Mouse (Mus musculus) embryonic facial prominence, embryonic 13.5 days (tissue): ENCODE measurements at regions not wholly inside any gene's neighbourhood (a gene's known extent, or its start where the extent isn't known, plus 50 kb on each side); places are given as distances from the start of the nearest gene placed in this dataset.

ENCODE experiments used
- ATAC-seq: fragments of 200-750 bp; cut with Nextera tagmentation; 2 replicates; pipeline ENCODE4 v1.8.0; 2017; ENCODE audit warnings: low read depth; ENCODE audit not compliant: insufficient number of reproducible peaks, insufficient read depth, low FRiP score, low TSS enrichment
- H3K27ac ChIP-seq: fragments of 300-500 bp; sonication (generic); 2 replicates; pipeline ENCODE4 v1.5.1; 2015; ENCODE audit warnings: moderate library complexity, mild to moderate bottlenecking, inconsistent platforms
- H3K27me3 ChIP-seq: fragments of 300-500 bp; sonication (generic); 2 replicates; pipeline ENCODE4 v1.6.1; 2015; ENCODE audit warnings: mild to moderate bottlenecking, inconsistent platforms
- H3K36me3 ChIP-seq: fragments of 300-500 bp; sonication (generic); 2 replicates; pipeline ENCODE4 v1.6.1; 2015; ENCODE audit warnings: mild to moderate bottlenecking, inconsistent platforms
- H3K4me1 ChIP-seq: fragments of 300-500 bp; sonication (generic); 2 replicates; pipeline ENCODE4 v1.6.1; 2015; ENCODE audit warnings: inconsistent platforms
- H3K4me2 ChIP-seq: fragments of 300-500 bp; sonication (generic); 2 replicates; pipeline ENCODE4 v1.6.1; 2015; ENCODE audit warnings: moderate library complexity, mild to moderate bottlenecking, inconsistent platforms
- H3K4me3 ChIP-seq: fragments of 300-500 bp; sonication (generic); 2 replicates; pipeline ENCODE4 v1.5.1; 2015; ENCODE audit warnings: mild to moderate bottlenecking, inconsistent platforms
- H3K9ac ChIP-seq: fragments of 300-500 bp; sonication (generic); 2 replicates; pipeline ENCODE4 v1.6.1; 2015; ENCODE audit warnings: mild to moderate bottlenecking, inconsistent platforms
- H3K9me3 ChIP-seq: fragments of 300-500 bp; sonication (generic); 2 replicates; pipeline ENCODE4 v1.6.1; 2016; ENCODE audit warnings: inconsistent platforms
- WGBS: fragments of 180-500 bp; shearing (Covaris S2); methylation state at CpG from one replicate; pipeline ENCODE4 v1.1.7; 2015; ENCODE audit warnings: mixed read lengths; 5-methylcytosine and 5-hydroxymethylcytosine counted together

- Histone ChIP-seq H3K4me2 (no peak overlapping the region), H3K36me3 (0 out of 2 replicates have a peak, but pooled peaks cover 3% of the 10 kb centered on the region), H3K27ac (no peak overlapping the region), H3K9ac (no peak overlapping the region), H3K9me3 (no peaks in the 10 kb centered on the region), H3K4me1 (0 out of 2 replicates have a peak, but pooled peaks cover 3% of the 10 kb centered on the region), H3K4me3 (no peak overlapping the region), H3K27me3 (no peaks in the 10 kb centered on the region)
- no peak for ATAC-seq
- WGBS, result 94% methylated on average over 21 of the region's 21 CpGs
Observed at GRCm38 (mm10) chr15:62218346-62219080, 1295.7 kb upstream of the A1bg start.

- WGBS, result 54% methylated on average over 8 of the region's 8 CpGs
- H3K9ac ChIP-seq, result no peak overlapping the region
- ATAC-seq, result no peak
- 0 out of 2 replicates have a peak, but pooled peaks cover 3% of the 10 kb centered on the region for H3K36me3 ChIP-seq
- H3K27ac ChIP-seq, result no peak overlapping the region
- no peak overlapping the region for H3K4me3 ChIP-seq
- no peaks in the 10 kb centered on the region for H3K27me3 ChIP-seq
- H3K9me3 ChIP-seq, result no peaks in the 10 kb centered on the region
- H3K4me2 ChIP-seq, result no peak overlapping the region
- 0 out of 2 replicates have a peak, but pooled peaks cover 3% of the 10 kb centered on the region for H3K4me1 ChIP-seq
Observed at GRCm38 (mm10) chr15:62216688-62217477, 1294.1 kb upstream of the A1bg start.

GRCm38 (mm10) chr15:62215616-62216398 is 1293.0 kb upstream of the A1bg start:
- Histone ChIP-seq H3K27me3 (no peaks in the 10 kb centered on the region), H3K27ac (no peak overlapping the region), H3K4me3 (no peak overlapping the region), H3K36me3 (0 out of 2 replicates have a peak, but pooled peaks cover 3% of the 10 kb centered on the region), H3K4me2 (no peak overlapping the region), H3K4me1 (0 out of 2 replicates have a peak, but pooled peaks cover 3% of the 10 kb centered on the region), H3K9me3 (no peaks in the 10 kb centered on the region), H3K9ac (no peak overlapping the region)
- ATAC-seq, result no peak
- 65% methylated on average over 8 of the region's 8 CpGs for WGBS

- no peak for ATAC-seq
- Histone ChIP-seq H3K27ac (no peak overlapping the region), H3K4me2 (no peak overlapping the region), H3K9me3 (no peaks in the 10 kb centered on the region), H3K4me3 (no peak overlapping the region), H3K9ac (no peak overlapping the region), H3K27me3 (no peaks in the 10 kb centered on the region), H3K36me3 (0 out of 2 replicates have a peak, but pooled peaks cover 3% of the 10 kb centered on the region), H3K4me1 (0 out of 2 replicates have a peak, but pooled peaks cover 3% of the 10 kb centered on the region)
- 89% methylated on average over 4 of the region's 4 CpGs for WGBS
Observed at GRCm38 (mm10) chr15:62214300-62214699, 1291.5 kb upstream of the A1bg start.

GRCm38 (mm10) chr15:62212283-62212910 is 1289.6 kb upstream of the A1bg start:
- 0 out of 2 replicates have a peak, but pooled peaks cover 3% of the 10 kb centered on the region for H3K4me1 ChIP-seq
- H3K27me3 ChIP-seq, result no peaks in the 10 kb centered on the region
- ATAC-seq, result no peak
- H3K4me3 ChIP-seq, result no peak overlapping the region
- H3K9ac ChIP-seq, result no peak overlapping the region
- no peak overlapping the region for H3K27ac ChIP-seq
- no peak overlapping the region for H3K4me2 ChIP-seq
- no peaks in the 10 kb centered on the region for H3K36me3 ChIP-seq
- H3K9me3 ChIP-seq, result no peaks in the 10 kb centered on the region
- 88% methylated on average over 5 of the region's 5 CpGs for WGBS

GRCm38 (mm10) chr15:62209881-62210481 is 1287.2 kb upstream of the A1bg start:
- H3K4me3 ChIP-seq, result no peak overlapping the region
- no peaks in the 10 kb centered on the region for H3K27me3 ChIP-seq
- no peak for ATAC-seq
- no peak overlapping the region for H3K4me2 ChIP-seq
- no peak overlapping the region for H3K9ac ChIP-seq
- H3K9me3 ChIP-seq, result no peaks in the 10 kb centered on the region
- no peaks in the 10 kb centered on the region for H3K36me3 ChIP-seq
- no peaks in the 10 kb centered on the region for H3K4me1 ChIP-seq
- no peak overlapping the region for H3K27ac ChIP-seq
- WGBS, result 73% methylated on average over 5 of the region's 5 CpGs

GRCm38 (mm10) chr15:62209296-62209695 is 1286.5 kb upstream of the A1bg start:
- WGBS, result 90% methylated on average over 3 of the region's 3 CpGs
- Histone ChIP-seq H3K4me3 (no peak overlapping the region), H3K4me2 (no peak overlapping the region), H3K9me3 (no peaks in the 10 kb centered on the region), H3K4me1 (no peaks in the 10 kb centered on the region), H3K27ac (no peak overlapping the region), H3K36me3 (no peaks in the 10 kb centered on the region), H3K27me3 (no peaks in the 10 kb centered on the region), H3K9ac (no peak overlapping the region)
- no peak for ATAC-seq

GRCm38 (mm10) chr15:62206502-62206902 is 1283.7 kb upstream of the A1bg start:
- Histone ChIP-seq H3K4me1 (no peaks in the 10 kb centered on the region), H3K9me3 (0 out of 2 replicates have a peak, but pooled peaks cover 6% of the 10 kb centered on the region), H3K27me3 (no peaks in the 10 kb centered on the region), H3K4me3 (no peak overlapping the region), H3K36me3 (no peaks in the 10 kb centered on the region), H3K4me2 (no peak overlapping the region), H3K9ac (no peak overlapping the region), H3K27ac (no peak overlapping the region)
- ATAC-seq, result no peak
- WGBS, result 75% methylated on average over 4 of the region's 4 CpGs

GRCm38 (mm10) chr15:62203951-62204905 is 1281.4 kb upstream of the A1bg start:
- no peaks in the 10 kb centered on the region for H3K4me1 ChIP-seq
- no peak overlapping the region for H3K4me2 ChIP-seq
- H3K27ac ChIP-seq, result no peak overlapping the region
- 68% methylated on average over 18 of the region's 18 CpGs for WGBS
- no peaks in the 10 kb centered on the region for H3K36me3 ChIP-seq
- H3K9me3 ChIP-seq, result 0 out of 2 replicates have a peak, but pooled peaks cover 6% of the 10 kb centered on the region
- no peak overlapping the region for H3K9ac ChIP-seq
- no peak for ATAC-seq
- no peak overlapping the region for H3K4me3 ChIP-seq
- H3K27me3 ChIP-seq, result no peaks in the 10 kb centered on the region

GRCm38 (mm10) chr15:62202781-62203375 is 1280.1 kb upstream of the A1bg start:
- Histone ChIP-seq H3K4me1 (no peaks in the 10 kb centered on the region), H3K4me2 (no peak overlapping the region), H3K4me3 (no peak overlapping the region), H3K27me3 (no peaks in the 10 kb centered on the region), H3K9ac (no peak overlapping the region), H3K36me3 (no peaks in the 10 kb centered on the region), H3K9me3 (0 out of 2 replicates have a peak, but pooled peaks cover 6% of the 10 kb centered on the region), H3K27ac (no peak overlapping the region)
- ATAC-seq, result no peak
- 75% methylated on average over 10 of the region's 10 CpGs for WGBS
